Mouse (Mus musculus) embryo, embryonic 10 days (tissue): ENCODE data around the gene Gm42417.

Experiments
- DNase-seq: peaks from one replicate; pipeline ENCODE4 v3.0.0-alpha.2; 2015; ENCODE audit warnings: low spot score

The Gm42417 gene

DNA sequence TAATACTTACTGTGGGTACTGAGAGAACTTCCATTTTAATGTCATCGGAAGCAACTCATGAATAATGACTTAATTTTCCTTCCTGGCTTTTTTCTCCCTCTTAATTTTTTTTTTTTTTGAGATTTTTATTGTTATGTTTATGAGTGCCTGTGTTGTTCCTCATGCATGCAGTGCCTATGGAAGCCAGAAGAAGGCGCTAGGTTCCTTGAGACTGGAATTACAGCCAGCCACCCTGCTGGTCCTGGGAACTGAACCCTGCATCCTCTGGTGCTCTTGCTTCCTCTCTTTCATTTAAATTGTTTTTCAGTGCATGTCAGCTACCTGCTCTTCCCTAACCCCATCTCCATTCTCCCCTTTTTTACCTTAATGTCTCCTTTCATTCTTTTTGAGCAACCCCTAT lies 25.5 kb downstream of the Gm42417 start:
- DNase-seq = peak; percentile 72

DNA sequence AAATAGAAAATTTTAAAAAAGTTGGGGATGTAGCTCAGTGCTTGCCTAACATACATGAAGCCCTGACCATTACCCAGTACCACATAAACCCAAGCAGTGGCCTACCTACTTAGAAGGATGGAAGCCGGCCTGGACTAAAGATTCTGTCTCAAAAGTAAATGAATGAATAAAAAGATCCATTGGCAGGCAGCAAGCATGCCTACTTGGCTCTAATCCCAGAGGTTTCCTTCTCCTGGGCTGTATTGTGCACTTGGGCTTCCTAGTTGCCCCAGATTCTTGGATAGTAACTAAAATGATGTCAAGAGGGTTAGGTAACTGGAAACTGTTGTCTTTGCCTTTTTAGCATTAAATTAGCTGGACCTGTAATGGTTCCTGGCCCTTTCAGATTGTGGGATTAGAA lies 25.9 kb downstream of the Gm42417 start:
- DNase-seq = no peak

DNA sequence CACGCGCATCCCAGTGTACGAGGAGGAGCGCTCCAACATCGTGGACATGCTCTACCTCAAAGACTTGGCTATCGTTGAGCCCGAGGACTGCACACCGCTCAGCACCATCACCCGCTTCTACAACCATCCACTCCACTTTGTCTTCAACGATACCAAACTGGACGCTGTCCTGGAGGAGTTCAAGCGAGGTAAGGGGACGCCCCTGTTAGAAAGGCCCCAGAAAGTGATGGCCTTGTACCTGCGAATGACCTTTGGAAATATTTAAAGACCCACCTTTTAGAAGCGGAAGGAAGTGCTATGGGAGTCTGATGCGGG lies 26.3 kb downstream of the Gm42417 start:
- no peak for DNase-seq

DNA sequence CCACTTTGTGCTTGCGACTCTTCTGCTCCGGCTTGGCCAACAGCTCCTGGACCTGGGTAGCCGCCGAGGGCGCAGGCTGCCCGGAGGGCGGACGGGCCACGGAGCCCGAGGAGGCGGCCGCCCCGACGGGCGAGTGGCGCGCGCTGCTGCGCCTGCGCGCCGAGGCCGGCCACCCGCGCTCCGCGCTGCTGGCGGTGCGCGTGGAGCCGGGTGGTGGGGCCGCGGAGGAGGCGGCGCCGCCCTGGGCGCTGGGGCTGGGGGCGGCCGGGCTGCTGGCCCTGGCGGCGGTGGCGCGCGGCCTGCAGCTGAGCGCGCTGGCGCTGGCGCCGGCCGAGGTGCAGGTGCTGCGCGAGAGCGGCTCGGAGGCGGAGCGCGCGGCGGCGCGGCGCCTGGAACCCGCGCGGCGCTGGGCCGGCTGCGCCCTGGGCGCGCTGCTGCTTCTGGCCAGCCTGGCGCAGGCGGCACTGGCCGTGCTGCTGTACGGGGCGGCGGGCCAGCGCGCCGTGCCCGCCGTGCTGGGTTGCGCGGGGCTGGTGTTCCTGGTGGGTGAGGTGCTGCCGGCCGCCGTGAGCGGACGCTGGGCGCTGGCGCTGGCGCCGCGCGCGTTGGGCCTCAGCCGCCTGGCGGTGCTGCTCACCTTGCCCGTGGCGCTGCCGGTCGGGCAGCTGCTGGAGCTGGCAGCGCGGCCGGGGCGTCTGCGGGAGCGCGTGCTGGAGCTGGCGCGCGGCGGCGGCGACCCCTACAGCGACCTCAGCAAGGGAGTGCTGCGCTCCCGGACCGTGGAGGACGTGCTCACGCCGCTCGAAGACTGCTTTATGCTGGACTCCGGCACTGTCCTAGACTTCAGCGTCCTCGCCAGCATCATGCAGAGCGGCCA lies 26.9 kb downstream of the Gm42417 start:
- peak; percentile 57 for DNase-seq

DNA sequence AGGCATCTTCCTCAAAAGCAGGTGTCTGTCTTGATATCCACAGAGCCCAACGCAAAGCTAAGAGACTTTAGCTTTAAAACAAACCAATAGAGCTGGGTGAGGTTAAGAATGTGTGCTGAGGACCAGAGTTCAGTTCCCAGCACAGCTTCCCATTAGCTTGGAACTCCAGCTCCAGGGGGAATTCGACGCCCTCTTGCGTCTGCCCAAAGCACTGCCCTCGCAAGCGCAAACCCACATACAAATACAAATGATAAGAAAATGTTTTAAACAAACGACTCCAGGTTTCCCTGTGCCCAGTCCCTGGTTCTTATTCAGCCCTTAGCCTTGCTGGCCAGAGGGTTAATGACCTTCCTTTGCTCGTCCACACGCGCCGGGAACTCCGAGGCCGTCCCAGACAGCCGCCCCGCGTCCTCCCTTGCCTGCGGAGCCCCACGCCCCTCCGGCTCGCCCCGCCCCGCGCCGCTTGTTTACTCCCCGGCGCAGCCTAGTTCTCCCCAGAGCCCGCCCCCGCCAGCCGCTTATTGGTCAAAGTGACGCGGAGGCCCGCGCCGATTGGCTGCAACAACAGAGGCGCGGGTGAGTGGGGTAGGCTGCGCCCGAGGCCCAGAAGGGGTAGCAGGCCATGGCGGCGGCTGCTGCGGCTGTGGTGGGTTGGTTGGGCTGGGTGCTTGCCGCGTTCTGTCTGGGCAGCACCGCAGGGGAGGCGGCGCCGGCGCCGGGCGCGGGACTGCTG lies 27.8 kb downstream of the Gm42417 start, which contains the start of gene Cnnm3:
Gene Cnnm3, plus strand, starts transcription at position 579 of the 733 bp plus-strand sequence.
- peak; percentile 96 for DNase-seq

DNA sequence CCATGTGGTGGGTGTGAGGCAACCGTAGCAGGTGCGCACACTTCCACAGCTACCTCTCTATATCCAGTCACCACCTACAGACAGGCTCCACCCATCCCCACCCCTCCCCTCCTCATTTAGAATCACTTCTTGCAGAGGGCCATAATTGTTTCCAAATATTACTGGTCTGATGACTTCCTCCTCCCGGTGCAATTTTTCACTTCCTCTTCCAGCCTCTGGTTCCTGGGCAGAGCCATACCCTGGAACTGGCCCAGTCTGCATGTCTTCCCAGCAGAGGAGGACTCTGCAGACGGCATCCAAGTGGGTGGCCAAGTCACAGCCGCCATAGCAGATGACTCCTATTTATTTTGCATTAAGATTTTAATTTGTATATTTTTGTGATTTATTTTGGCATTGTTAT lies 31.0 kb downstream of the Gm42417 start:
- no peak for DNase-seq

DNA sequence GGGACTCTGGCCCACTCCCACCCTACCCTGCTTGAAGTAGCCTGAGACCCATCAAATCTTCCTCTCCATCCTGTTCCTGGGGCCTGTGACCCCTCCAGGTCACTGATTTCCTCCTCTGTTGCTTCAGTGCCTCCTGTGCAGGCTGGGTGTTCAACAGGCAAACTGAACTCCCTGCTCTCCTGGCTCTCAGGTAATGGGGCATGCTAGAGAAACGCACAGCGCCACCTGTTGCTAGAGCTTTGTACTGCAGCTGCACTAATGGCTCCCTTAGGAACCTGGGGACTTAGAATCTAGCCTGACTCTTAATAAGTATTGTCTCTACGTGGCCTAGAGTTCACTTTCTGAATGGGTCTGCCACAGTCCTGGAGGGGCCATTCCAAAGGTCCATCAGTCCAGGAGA lies 38.0 kb downstream of the Gm42417 start:
- peak; percentile 89 for DNase-seq

DNA sequence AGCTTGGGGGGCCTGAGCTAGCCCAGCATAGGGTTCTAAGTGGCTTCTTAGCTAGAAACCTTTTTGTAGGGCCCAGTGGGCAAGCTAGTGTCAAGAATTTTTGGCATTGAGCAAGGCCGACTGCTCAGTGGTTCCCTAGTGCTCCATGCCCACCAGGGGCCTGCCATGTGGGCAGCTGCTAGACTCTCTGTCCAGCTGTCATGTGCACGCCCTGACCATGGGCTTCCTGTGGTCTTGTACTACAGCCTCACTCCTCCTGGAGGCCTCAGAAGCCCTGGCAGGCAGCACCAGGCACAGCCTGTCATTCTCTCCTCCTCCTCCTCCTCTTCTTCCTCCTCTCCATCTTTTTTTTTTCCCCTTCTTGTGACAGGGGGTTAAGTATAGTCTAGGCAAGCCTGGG lies 41.9 kb downstream of the Gm42417 start:
- DNase-seq = no peak

DNA sequence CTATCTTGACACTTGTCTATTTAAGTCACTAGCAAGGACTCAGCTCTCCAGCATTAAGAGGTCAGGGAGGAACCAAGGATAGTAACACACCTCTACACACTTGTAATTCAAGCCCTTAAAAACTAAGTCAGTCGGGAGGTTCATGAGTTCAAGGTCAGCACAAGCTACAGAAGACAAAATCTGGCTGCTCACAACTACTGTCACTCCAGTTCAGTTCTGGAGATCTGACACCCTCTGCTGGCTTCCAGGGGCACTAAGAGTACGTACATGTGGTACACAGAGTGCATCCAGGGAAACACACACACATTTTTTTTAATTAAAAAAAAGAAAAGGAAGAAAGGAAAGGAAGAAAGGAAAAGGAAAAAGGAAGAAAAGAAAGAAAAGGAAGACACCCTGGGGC lies 42.5 kb downstream of the Gm42417 start:
- no peak for DNase-seq

DNA sequence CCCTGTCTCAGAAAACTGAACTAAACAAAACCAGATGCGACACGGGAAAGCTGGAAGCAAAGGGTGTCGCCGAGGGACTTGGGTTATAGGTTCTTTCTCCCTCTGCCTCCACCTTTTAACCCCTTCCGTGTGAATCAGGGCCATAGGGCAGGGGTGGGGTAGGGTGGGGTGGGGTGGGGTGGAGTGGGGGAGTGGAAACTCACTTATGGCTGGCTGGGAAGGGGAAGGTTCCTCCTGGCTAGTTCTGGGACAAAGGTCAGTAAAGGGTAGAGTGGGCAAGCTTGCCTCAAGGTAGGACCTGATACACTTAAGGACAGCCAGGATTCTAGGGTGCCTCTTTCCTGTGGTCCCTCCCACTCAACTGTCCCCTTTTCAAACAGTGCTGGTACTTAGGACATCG lies 45.9 kb downstream of the Gm42417 start:
- DNase-seq = no peak

DNA sequence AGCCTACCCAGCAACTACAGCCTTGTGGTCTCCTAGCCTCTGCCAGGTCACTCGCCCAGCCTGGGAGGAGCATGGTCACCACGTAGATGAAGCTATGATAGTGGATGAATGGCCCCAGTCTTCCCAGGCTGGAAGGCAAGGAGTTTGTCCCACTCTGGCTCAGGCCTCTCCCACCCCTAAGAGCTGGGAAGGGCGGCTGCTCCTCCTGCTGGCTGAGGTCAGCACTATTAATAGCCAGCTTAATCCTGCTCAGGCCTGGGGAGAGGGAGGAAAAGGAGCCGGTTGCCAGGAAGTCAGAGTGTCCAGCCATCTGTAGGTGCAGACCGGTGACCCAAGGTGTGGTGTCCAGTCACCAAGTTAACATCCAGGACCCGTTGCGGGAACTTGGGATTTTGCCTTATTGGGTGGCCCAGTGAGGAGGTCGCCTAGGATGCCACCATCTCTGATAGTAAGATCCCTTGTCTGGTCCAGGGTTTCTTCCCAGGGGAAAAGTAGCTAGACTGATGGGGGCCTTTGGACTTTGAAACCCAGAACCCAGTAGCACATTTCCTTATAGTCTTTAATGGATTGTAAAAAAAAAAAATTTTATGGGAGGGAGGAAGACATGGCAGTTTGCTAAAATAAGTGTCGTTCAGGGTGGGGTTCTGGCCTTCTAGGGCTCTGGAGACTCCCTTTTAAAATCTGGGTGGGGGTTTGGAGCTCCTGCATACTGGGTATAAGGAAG lies 46.7 kb downstream of the Gm42417 start:
- peak; percentile 71 for DNase-seq

DNA sequence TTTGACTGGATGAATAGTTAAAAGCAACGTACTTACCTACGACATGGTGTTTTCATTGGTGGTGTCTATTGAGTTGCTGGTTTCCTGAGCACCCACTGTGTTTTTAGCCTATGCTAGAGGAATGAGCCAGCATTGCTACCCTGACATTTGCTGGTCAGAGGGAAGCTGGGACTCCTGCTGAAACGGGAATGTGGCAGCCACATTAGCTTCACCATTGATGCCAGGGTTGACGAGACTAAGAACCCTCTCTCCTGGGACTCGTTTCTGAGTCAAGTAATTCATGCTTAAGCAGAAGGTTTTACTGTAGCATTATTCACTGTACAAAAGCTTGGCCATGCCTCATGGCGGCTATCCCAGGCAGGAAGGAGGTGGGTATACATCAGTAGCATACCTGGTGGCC lies 49.6 kb downstream of the Gm42417 start:
- no peak for DNase-seq

DNA sequence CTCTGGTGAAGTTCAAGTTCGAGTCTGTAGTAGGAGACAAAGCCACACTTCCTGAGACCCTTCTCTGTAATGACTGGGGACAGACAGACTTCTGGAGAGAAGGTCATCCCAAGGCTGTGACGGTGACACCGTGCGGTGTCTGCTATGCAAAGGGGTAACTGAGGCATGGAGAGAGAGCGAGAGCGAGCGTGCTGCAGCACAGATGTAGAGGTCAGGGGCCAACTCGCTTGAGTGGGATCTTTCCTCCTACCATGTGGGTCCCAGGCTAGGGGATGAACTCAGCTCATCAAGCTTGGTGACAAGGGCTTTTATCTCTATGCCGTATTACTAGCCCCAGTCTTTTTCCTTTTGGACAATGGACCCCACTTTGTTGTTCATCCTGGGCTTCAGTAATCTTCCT lies 52.1 kb downstream of the Gm42417 start:
- DNase-seq = peak; percentile 38

DNA sequence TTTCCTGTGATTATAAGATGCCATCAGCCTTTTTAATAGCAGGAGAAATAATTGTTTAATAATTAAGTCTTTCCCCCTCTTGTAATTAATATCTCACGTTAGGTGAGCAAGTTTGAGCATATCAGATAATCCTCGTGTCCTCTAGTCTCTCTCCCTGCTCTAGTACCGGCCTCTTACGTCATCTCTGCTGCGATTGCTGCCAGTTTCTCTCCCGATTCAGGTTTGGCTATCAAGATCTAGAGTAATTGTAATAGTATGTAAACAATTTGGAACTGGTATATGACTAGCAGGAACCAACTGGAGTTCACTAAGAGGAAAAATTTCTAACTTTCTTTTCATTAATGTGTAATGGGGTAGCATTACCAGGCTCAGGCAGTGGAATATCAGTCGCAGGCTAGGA lies 54.1 kb downstream of the Gm42417 start:
- no peak for DNase-seq

DNA sequence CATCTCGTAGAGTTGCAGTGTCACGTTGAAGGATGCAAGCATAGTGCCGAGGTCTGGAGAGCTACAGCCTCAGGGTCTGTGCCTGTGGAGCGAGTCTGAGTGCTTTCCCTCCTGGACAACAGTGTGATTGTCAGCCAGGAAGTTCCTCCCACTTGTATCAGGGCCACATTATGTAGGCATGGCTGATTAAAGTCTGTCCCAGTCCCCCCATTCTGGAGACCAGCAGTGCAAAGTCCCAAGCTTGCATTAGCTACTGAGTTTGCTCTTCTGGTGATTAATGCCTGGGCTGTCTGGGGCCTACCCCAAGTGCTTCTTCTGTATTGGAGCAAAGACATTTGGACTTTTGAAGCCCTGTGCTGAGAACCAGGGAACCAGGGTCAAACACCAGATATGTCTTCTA lies 55.4 kb downstream of the Gm42417 start:
- DNase-seq = no peak
